Mouse (Mus musculus): ENCODE measurements at regions not wholly inside any gene's neighbourhood (a gene's known extent, or its start where the extent isn't known, plus 50 kb on each side); places are given as distances from the start of the nearest gene placed in this dataset.
A peak's percentile ranks its signal among the peaks of the same experiment; 100 is the strongest.
"Not testable (repeated sequence)": the region's sequence is repeated elsewhere in the genome, so short reads cannot be mapped to it uniquely, and the experiment has no call there.

DNA sequence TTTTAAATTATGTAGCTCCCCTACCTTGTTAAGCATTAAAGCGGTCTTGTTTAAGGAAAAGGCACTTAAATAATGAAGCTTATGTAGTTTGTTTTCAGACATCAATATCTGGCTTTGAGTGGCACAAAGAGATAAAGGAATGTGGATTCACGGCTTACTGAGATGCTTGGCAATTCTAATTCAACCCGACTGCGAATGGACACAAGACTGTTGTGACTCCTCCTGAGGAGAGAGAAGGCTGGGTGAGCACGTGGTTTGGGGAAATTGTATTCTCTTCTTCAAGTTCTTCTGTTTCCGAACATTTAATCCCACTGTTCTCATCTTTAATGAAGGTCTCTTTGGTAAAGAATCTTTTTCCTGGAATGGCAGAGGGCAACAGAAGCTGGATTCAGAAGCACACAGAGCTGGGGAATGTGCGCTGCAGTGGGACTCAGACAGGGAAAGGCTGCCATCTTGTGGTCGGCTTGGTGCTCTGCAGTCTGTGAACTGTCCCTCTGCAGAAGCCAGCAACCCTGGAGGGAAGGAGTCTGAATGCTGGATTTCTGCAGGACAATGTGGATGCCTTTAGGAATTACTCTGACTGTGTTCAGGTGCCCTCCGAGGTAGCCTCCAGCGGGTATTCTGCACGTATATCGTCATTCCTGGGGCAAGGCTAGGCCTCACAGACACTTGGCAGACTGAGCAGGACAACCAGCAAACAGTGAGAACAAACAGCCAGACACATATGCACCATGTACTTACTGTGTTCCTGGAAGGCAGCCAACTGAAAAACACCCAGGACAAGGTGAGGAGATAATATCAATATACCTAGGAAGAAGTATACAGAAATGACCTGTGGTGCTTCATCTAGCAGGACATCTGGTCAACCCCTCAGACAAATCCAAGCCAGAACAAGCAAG is 54.0 kb upstream of the Pax1 start:
- DNase-seq = peak; percentile 29 to 33

- no peak for DNase-seq
Measured at GRCm38 (mm10) chr2:147306728-147307127, 55.0 kb upstream of the Pax1 start.

DNA sequence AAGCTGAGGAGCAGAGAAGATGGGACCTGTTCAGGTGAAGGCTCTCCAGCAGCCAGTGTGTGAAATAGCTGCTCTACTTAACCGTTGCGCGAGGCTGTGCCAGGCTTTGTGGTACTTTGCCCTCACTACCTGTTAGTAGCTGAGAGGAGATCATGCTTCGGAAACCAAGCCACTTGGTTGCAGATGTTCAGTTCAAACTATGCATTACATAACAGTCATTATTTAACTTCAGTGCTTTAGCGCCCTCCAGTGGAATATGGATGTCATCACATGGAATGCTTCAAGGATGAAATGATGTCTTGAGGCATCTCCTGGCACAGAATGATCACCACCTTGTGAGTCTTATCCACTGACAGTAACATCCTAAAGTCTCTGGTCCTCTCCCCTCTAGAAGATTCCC is 56.5 kb upstream of the Pax1 start:
- DNase-seq = no peak

DNA sequence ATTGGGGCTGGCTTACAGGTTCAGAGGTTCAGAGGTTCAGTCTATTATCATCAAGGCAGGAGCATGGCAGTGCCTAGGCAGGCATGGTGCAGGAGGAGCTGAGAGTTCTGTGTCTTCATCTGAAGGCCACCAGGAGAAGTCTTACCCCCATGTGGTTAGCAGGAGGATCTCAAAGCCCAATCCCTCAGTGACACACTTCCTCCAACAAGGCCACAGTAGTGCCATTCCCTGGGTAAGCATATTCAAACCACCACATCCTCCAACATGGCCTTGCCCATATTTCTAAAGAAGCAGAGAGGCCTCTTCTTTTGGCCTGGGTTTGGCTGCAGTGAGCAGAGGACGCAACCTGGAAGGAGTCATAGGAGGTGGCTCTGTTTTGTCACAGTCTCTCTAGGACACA is 61.2 kb upstream of the Pax1 start:
- no peak for DNase-seq

DNA sequence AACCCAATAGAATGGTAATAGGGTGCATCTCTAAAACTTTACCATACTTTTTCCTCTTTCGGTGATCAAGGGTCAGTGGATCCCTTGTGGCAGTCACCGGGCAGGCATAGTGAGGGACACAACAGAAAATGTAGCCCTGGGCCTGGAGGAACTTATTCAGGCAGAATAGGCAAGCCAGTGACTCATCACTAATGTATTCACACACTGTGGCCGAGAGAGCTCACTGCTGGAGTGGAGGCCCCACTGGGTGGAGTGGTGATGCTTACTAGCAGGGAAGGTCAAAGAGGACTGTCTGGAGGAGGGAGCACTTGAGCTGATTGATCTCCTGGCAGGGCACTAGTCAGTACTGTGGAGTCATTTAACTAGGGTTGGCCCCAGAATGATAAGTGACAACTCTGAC is 62.4 kb upstream of the Pax1 start:
- no peak for DNase-seq

DNA sequence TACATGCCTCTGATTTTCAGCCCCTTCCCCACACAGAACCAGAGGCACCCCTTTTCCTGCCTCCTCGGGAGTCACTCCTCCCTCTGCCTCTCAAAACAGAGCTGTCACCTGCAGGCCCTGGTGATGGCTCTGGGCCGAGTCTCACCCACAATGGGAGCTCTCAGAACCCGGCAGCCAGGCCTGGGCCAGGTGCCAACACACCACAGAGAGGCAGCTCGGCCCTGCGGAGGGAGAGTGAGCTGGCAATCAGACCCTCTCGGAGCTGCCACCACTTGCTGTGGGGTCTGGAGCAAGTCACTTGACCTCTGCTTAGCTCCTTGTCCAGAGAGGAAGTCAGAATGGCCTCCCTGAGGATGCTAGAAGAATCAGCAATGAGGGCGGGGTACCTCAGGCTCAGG is 63.2 kb upstream of the Pax1 start:
- DNase-seq = no peak

DNA sequence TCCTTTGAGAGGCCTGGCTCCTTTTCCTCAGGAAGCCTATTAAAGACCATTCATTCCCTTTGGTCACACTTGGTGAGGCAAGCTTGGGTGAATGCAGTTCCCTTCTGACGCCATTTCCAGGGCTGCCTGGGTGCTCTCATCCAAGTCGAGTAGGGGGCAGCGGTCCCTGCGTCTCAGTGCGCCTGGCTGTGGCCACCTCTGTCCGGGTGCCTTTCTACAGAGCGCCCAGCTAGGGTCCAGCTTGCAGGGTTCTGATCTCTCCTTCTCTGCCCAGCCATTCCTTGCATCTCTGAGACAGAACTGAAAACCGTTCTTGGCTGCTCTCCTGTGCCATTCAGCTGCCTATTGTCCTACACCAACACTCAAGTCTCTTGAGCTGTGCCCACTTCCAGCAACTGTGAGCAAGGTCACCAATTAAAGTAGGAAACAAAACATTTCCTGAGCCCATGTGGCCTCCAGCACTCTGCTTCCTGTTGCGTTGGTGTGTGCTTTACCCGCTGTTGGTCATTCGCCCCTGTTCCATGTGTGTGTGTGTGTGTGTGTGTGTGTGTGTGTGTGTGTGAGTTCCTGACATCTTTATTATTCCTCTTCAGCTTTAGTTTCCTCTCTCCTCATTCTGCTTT is 63.7 kb upstream of the Pax1 start:
- no peak for DNase-seq

GRCm38 (mm10) chr2:147294926-147295325 is 66.8 kb upstream of the Pax1 start:
- not testable (repeated sequence) for DNase-seq

GRCm38 (mm10) chr2:147293294-147293688 is 68.4 kb upstream of the Pax1 start:
- no peak for DNase-seq

DNA sequence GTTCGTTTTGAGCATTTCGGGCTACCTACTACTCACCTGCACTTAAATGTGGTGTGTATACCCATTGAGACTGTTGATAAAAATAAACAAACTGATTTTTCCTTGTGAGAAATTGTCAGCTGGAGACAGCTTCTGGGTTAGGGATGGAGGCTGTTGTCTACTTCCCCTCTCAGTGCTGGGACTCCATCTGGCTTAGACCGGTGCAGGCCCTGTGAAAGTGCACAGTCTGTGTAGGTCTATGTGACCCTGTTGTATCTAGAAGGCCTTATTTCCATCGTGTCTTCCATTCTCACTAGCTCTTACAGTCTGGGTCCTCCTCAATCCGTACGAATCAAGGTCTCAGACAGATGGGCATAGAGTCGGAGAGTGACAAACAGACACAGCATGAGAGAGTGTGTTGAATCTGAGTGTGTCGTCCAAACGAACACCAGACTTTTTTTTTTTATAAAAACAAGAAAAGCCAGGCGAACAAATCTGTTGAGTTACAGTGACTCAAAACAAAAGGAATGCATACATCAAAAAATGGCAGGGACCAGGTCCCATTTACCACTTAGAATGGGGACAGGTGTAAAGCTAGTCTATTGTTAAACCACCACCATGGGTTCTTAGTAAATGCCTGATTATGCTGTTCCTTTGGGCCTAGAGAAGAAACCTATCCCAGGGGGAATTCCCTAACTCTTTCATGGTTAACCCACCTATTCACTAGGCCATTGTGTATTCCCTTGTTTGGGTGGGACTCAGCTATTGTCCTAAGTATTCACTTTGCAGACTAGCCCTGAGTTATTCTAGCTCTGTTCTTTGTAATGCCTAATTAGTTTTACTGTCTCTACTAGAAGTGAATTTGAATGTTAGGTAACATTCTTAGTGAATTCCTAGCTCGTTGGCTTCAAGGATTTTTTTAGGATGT is 69.1 kb upstream of the Pax1 start:
- no peak for DNase-seq

DNA sequence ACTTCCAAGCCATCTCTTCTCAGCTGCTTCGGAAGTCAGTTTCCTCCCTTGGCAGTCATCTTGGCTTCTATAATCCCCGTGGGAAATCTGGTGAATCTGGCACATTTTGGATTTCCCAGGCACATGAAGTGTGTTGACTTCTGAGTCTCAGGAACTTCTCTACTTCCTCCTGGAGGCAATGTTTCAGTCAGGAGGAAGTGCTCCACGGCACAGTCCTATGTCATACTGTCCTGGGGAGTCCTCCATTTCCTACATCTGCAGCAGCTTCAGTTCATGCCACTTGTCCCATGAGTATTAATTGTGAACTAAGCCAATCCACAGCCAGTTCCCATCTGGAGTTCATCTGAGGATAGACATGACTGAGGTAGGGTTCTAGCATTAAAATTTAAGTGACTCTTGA is 78.3 kb upstream of the Pax1 start:
- DNase-seq = no peak

GRCm38 (mm10) chr2:147277636-147278035 is 83.6 kb upstream of the Nkx2-2 start:
- no peak for DNase-seq

GRCm38 (mm10) chr2:147269171-147269570 is 75.1 kb upstream of the Nkx2-2 start:
- DNase-seq = no peak

DNA sequence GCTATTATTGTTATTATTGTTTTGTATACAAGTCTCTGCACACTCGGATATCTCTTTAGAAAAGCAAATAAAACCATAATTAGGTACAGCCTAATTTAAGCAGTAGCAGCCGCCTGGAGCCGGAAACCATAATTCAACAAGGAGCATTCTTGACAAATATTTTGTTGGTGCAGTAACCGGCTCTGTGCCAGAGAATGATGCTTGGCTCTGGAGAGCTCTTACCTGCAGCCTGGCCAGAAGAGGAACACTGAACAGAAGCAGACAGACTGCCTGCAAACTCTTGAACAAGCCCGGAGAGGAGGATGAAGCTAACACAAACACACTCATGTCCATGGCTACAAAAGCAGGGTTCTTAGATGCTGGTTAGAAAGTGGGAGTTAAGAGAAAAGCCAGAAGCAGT is 73.9 kb upstream of the Nkx2-2 start:
- no peak for DNase-seq

DNA sequence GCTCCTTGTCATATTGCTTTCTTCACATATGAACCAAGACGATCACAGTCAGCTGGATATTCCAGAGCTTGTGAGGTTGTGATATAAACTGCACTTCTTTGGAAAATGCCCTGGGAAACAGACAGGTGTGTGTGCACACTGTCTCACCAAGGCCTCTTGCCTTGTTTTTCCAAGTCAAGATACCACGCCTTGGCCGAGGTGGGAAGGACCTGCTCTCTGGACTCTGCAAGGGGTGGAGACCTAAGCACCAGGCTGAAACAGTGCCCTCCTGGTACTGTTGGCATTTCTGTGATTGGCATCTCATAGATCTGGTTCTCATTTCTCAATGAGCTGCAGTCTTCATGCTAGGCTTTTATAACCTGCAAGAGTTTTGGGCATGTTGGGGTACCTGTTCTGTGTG is 73.2 kb upstream of the Nkx2-2 start:
- no peak for DNase-seq

DNA sequence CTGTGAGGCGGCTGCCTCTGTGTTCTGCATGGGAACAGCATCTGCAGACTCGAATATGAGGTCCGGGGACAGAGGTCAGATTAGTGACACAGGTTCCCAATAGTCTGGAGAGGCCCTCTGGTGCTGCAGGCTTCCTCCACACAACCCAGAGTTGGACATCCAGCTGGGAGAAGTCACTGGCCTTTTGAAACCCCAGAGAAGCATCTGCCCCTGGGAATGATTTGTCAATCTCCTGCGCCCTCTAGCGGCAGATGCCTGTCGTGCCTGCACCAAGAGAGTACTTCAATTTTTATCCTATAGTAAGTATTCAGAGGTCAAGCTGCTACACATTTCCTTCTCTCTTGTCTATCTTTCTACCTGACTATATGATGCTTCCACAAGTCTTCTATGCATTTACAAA is 62.7 kb upstream of the Nkx2-2 start:
- peak; percentile 54 to 58 for DNase-seq

DNA sequence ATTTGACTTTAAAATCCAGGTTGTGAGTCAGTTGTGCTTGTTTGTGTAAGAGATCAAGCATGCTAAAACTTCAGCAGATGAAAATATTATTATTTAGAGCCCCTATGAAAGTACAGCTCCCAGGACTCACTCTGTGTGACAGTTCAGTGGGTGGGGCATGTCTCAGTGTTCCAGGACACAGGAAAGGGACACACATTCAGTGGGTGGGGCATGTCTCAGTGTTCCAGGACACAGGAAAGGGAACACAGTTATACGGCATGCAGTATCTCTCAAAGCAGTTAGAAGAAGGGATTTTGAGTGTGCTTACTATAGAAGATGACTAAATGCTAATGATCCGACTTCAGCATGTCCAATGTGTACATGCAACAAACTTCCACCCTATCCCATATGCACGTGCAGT is 60.9 kb upstream of the Nkx2-2 start:
- DNase-seq = no peak

GRCm38 (mm10) chr2:147254137-147254536 is 60.1 kb upstream of the Nkx2-2 start:
- DNase-seq = no peak

DNA sequence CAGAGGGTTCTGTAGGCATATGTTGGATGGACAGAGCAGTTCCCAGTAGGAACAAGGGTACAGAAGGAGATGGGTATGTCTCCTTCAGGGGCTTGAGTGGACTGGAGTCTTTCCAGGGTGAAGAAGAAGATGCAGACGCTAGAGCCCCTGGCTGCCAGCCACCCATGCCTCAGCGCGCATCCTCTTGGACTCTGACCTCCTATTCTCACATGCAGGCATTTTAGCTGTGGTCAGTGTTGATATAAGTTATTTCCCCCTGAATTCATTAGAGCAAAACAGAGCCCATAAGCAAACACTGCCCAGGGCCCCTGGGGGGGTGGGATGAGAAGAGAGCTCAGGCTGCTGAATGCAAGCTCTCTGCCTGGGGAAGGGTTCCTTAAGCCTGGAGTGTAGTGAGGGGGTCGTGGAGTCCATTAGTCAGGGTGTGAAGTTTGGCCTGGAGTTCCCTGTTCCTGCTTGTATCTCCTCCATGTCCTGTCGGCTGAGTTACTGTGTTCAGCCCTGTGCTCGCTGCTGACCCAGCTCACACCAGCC is 54.0 kb upstream of the Nkx2-2 start:
- no peak for DNase-seq

- no peak for DNase-seq
Measured at GRCm38 (mm10) chr2:147247238-147247637, 53.2 kb upstream of the Nkx2-2 start.

GRCm38 (mm10) chr2:147244406-147244805 is 50.4 kb upstream of the Nkx2-2 start:
- no peak for DNase-seq
